Mouse (Mus musculus): Measurements from ENCODE around the gene Tanc1. TPM values are rescaled to one million over a fixed set of nuclear protein-coding genes. Genes with fewer than 3 reads are reported as not detected.
A peak's percentile ranks its signal among the peaks of the same experiment; 100 is the strongest.

The Tanc1 gene
- polyA plus RNA-seq, 1 experiment from 2014 or later: 4.9 TPM

DNA sequence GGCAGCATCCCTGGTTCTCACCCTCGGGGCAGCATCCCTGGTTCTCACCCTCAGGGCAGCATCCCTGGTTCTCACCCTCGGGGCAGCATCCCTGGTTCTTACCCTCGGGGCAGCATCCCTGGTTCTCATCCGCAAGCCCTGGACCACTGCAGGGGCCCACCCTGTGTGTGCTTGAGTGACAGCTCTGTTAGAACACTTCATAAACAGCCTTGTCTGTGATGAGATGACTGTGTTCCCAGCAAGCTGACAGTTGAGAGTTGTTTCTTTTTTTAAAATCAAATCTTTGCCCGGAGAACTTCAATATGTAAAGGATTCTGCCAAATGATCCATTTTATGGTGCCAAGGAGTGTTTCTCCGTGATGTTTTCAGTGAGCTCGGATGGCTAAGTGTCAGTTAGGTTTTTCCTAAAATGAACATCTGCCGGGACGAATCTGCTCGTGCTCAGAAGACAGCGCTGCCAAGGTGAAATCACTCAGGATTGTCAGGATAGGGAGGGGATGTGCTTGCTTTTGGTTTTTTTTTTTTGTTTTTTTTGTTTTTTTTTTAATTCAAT is 216.3 kb downstream of the Tanc1 start:
- Histone ChIP-seq H3K36me3 (ENCODE audit: control insufficient read depth, insufficient read depth, low read length) (no peaks in the 10 kb centered on the region), H3K27me3 (replicated peaks; ENCODE audit: control insufficient read depth, insufficient read depth, low read length) (no peaks in the 10 kb centered on the region), H3K27ac (ENCODE audit: low read depth, low read length) (no peak overlapping the region), H3K4me1 (ENCODE audit: control insufficient read depth, insufficient read depth, low read length) (peaks cover 16% of the 10 kb centered on the region), H3K9ac (ENCODE audit: low read length) (no peak overlapping the region), H3K4me3 (ENCODE audit: low read depth, low read length) (no peak overlapping the region), H3K9me3 (replicated peaks; ENCODE audit: control insufficient read depth, low read length) (no peaks in the 10 kb centered on the region), H3K4me2 (ENCODE audit: low read length) (no peak overlapping the region)
- WGBS: 61% methylated on average over 11 of the region's 11 CpGs
- DNase-seq (ENCODE audit: low spot score) (peak; percentile 54), ATAC-seq (peak; percentile 1; the same call in 1 of the 2 replicates)

DNA sequence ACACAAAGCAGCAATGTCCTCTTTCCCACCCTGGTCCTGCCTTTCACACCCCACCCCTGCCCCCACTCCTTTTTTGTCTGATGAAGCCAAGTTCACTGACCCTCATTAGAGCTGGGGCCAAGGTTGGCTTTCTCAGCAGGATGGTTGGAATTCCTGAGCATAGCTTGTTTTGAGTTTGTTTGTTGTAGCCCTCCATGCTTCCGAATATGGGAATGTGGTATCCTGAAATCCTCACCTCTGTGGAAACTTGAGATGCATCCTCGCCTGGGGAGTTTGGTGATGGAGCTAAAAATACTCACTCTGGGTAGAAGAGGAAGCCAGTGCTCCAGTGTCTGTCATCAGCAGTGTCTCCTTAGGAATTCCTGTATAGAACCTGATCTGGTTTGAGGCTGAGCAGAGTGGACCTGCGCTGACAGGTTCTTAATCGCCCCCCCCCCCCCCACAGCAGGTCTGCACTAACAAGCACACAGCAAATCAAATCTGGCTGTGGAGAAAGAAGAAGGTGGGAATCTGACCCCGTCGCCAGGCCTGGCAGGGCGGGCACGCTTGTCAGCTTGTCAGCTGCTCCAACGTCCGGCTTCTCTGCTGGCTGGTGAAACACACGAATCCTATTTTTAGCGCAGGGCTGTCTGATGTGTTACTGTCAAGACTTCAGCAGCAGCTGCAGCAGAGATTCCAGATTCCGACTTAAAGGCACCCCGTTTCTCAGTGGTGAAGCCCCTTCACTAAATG is 217.1 kb downstream of the Tanc1 start:
- peak overlapping the region; percentile 53 for H3K27ac ChIP-seq (ENCODE audit: low read depth, low read length)
- H3K9me3 ChIP-seq (replicated peaks; ENCODE audit: control insufficient read depth, low read length): no peaks in the 10 kb centered on the region
- no peaks in the 10 kb centered on the region for H3K36me3 ChIP-seq (ENCODE audit: control insufficient read depth, insufficient read depth, low read length)
- H3K27me3 ChIP-seq (replicated peaks; ENCODE audit: control insufficient read depth, insufficient read depth, low read length): no peaks in the 10 kb centered on the region
- H3K4me3 ChIP-seq (ENCODE audit: low read depth, low read length): no peak overlapping the region
- DNase-seq (ENCODE audit: low spot score) (peak; percentile 69), ATAC-seq (peak; percentile 35; the same call in 1 of the 2 replicates)
- peaks cover 16% of the 10 kb centered on the region for H3K4me1 ChIP-seq (ENCODE audit: control insufficient read depth, insufficient read depth, low read length)
- no peak overlapping the region for H3K4me2 ChIP-seq (ENCODE audit: low read length)
- 24% methylated on average over 14 of the region's 14 CpGs for WGBS
- no peak overlapping the region for H3K9ac ChIP-seq (ENCODE audit: low read length)

DNA sequence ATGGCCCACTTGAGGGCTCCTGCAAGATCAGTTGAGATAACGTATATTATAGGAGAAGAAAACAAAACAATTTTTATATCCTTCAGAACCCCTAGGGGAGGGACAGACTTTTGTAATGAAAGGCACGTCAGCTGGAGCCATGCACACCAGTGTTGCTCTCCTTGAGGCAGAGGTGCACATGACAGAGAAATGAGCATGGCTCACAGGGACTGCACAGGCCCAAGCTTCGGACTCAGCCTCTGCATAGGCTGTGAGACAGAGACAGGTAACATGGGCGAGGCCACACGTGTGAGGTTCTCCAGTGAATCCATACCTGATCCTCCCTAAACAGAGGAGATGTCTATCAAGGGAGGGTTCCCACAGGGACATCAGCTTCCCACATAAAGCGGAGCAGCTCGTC is 217.9 kb downstream of the Tanc1 start:
- DNase-seq (ENCODE audit: low spot score): no peak
- no peak overlapping the region for H3K9ac ChIP-seq (ENCODE audit: low read length)
- peaks cover 16% of the 10 kb centered on the region for H3K4me1 ChIP-seq (ENCODE audit: control insufficient read depth, insufficient read depth, low read length)
- no peak overlapping the region for H3K4me2 ChIP-seq (ENCODE audit: low read length)
- WGBS: 80% methylated on average over 7 of the region's 7 CpGs
- H3K27me3 ChIP-seq (replicated peaks; ENCODE audit: control insufficient read depth, insufficient read depth, low read length): no peaks in the 10 kb centered on the region
- no peaks in the 10 kb centered on the region for H3K9me3 ChIP-seq (replicated peaks; ENCODE audit: control insufficient read depth, low read length)
- H3K4me3 ChIP-seq (ENCODE audit: low read depth, low read length): no peak overlapping the region
- peak; percentile 1; the same call in 1 of the 2 replicates for ATAC-seq
- H3K27ac ChIP-seq (ENCODE audit: low read depth, low read length): peak overlapping the region; percentile 53; the same call in 1 of the 2 replicates
- H3K36me3 ChIP-seq (ENCODE audit: control insufficient read depth, insufficient read depth, low read length): no peaks in the 10 kb centered on the region

DNA sequence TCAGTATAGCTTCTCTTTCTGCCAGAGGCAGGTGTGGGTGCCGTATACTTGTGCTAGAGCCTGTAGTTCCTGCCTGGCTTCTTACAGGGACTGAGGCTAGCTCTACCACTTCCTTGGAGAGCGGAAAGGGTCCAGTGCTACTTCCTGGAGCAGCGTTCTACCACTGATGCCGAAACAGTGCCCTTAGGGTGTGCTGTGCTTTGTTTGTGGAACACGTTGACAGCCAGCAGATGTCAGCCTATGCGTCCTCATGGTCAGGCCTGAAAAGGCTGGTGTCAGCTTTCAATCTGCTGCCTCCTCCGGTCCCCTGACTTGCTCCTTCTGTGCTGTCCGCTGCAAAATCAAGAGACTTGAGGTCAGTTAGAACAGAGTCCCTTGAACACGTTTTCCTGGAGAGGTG is 218.3 kb downstream of the Tanc1 start:
- H3K4me1 ChIP-seq (ENCODE audit: control insufficient read depth, insufficient read depth, low read length): peaks cover 16% of the 10 kb centered on the region
- H3K27ac ChIP-seq (ENCODE audit: low read depth, low read length): no peak overlapping the region
- DNase-seq (ENCODE audit: low spot score) (peak; percentile 57), ATAC-seq (peak; percentile 27)
- H3K4me2 ChIP-seq (ENCODE audit: low read length): no peak overlapping the region
- no peaks in the 10 kb centered on the region for H3K9me3 ChIP-seq (replicated peaks; ENCODE audit: control insufficient read depth, low read length)
- no peaks in the 10 kb centered on the region for H3K36me3 ChIP-seq (ENCODE audit: control insufficient read depth, insufficient read depth, low read length)
- H3K9ac ChIP-seq (ENCODE audit: low read length): no peak overlapping the region
- H3K4me3 ChIP-seq (ENCODE audit: low read depth, low read length): no peak overlapping the region
- H3K27me3 ChIP-seq (replicated peaks; ENCODE audit: control insufficient read depth, insufficient read depth, low read length): no peaks in the 10 kb centered on the region
- 24% methylated on average over 9 of the region's 9 CpGs for WGBS

DNA sequence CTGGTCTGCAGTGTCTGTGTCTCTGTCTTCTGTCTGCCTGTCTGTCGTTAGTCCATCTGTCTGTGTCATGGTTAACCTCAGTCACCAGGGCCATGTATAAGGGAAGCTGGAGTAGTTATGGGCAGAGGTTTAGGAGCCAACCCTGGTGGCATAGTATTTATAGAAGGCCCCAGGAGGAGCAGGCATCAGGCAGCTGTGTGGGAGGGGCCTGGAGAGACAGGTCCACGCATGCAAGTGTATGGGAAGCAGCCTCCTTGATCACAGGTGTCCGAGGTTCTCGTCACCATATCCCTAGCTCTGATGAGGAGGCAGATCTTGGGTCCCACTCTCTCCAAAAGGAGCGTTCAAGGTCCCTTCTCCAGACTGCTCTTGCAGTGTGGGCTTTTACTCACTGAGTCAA is 219.1 kb downstream of the Tanc1 start:
- Histone ChIP-seq H3K27me3 (replicated peaks; ENCODE audit: control insufficient read depth, insufficient read depth, low read length) (no peaks in the 10 kb centered on the region), H3K4me3 (ENCODE audit: low read depth, low read length) (no peak overlapping the region), H3K4me2 (ENCODE audit: low read length) (no peak overlapping the region), H3K36me3 (ENCODE audit: control insufficient read depth, insufficient read depth, low read length) (peaks cover 4% of the 10 kb centered on the region; the same call in 1 of the 2 replicates), H3K4me1 (ENCODE audit: control insufficient read depth, insufficient read depth, low read length) (peaks cover 16% of the 10 kb centered on the region), H3K27ac (ENCODE audit: low read depth, low read length) (no peak overlapping the region), H3K9me3 (replicated peaks; ENCODE audit: control insufficient read depth, low read length) (no peaks in the 10 kb centered on the region), H3K9ac (ENCODE audit: low read length) (no peak overlapping the region)
- no peak for DNase-seq (ENCODE audit: low spot score)
- ATAC-seq: no peak
- 85% methylated on average over 5 of the region's 5 CpGs for WGBS

DNA sequence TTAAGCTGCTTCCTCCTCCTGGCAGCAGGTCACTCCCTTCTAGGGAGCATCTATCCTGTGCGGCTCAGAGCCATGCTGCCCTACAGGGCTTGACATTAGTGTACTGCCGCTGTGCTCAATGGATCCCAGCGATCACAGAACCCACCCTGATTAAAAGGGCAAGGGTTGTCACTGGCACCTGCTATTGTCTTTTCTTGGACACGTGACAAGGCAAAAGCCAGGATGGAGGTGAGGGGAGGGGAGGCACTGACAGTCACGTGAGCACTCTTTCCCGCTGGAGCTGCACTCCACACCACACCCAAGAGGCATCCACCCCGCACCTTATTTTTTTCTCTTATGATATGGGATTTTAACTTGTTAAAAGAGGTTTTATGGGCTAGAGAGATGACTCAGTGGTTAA is 220.0 kb downstream of the Tanc1 start:
- 76% methylated on average over 7 of the region's 7 CpGs for WGBS
- H3K36me3 ChIP-seq (ENCODE audit: control insufficient read depth, insufficient read depth, low read length): peaks cover 8% of the 10 kb centered on the region; the same call in 1 of the 2 replicates
- no peaks in the 10 kb centered on the region for H3K9me3 ChIP-seq (replicated peaks; ENCODE audit: control insufficient read depth, low read length)
- DNase-seq (ENCODE audit: low spot score) (no peak), ATAC-seq (no peak)
- no peaks in the 10 kb centered on the region for H3K27me3 ChIP-seq (replicated peaks; ENCODE audit: control insufficient read depth, insufficient read depth, low read length)
- H3K4me3 ChIP-seq (ENCODE audit: low read depth, low read length): no peak overlapping the region
- no peak overlapping the region for H3K9ac ChIP-seq (ENCODE audit: low read length)
- peaks cover 16% of the 10 kb centered on the region for H3K4me1 ChIP-seq (ENCODE audit: control insufficient read depth, insufficient read depth, low read length)
- H3K27ac ChIP-seq (ENCODE audit: low read depth, low read length): no peak overlapping the region
- H3K4me2 ChIP-seq (ENCODE audit: low read length): no peak overlapping the region

DNA sequence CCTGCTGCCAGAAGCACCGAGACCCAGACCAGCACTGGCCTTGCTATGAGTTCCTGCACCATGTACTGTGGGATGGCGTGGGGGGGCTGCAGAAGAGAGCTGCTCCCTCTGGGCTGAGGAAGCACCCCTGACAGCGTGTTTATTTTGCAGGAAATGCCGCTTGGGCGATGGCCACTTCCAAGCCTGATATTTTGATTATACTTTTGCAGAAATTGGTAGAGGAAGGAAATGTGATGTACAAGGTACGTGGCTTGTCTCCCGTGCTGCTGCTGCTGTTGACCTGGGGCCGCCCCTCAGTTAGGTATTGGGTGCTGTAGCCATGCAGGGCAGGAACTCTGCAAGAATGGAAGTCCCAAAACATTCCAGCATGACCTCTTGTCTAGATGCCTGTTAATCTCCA is 227.0 kb downstream of the Tanc1 start:
- Histone ChIP-seq H3K27ac (ENCODE audit: low read depth, low read length) (no peak overlapping the region), H3K9ac (ENCODE audit: low read length) (no peak overlapping the region), H3K4me2 (ENCODE audit: low read length) (no peak overlapping the region), H3K36me3 (ENCODE audit: control insufficient read depth, insufficient read depth, low read length) (peaks cover 15% of the 10 kb centered on the region; the same call in 1 of the 2 replicates), H3K4me1 (ENCODE audit: control insufficient read depth, insufficient read depth, low read length) (no peaks in the 10 kb centered on the region), H3K9me3 (replicated peaks; ENCODE audit: control insufficient read depth, low read length) (no peaks in the 10 kb centered on the region), H3K27me3 (replicated peaks; ENCODE audit: control insufficient read depth, insufficient read depth, low read length) (no peaks in the 10 kb centered on the region), H3K4me3 (ENCODE audit: low read depth, low read length) (no peak overlapping the region)
- DNase-seq (ENCODE audit: low spot score): no peak
- 94% methylated on average over 8 of the region's 8 CpGs for WGBS
- ATAC-seq: no peak

DNA sequence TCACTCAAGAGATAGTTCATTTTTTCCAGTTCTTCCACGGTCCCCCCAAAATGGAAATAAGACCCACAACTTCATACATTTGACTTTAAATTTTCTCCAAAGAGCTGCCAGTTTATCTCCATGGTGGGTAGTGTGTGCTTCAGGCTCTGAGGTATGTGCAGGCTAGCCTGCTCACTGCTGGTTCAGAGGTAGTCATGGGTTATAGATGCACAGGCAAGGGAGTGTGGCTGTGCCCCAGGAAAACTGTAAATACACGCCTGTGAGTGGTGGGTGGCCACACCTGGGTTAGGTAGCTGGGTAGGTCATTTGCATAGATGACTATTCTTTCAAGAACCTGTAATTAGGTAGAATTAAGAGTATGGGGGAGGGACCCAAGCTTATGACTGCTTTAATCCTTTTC is 227.9 kb downstream of the Tanc1 start:
- Histone ChIP-seq H3K9me3 (replicated peaks; ENCODE audit: control insufficient read depth, low read length) (no peaks in the 10 kb centered on the region), H3K4me1 (ENCODE audit: control insufficient read depth, insufficient read depth, low read length) (no peaks in the 10 kb centered on the region), H3K4me2 (ENCODE audit: low read length) (no peak overlapping the region), H3K4me3 (ENCODE audit: low read depth, low read length) (no peak overlapping the region), H3K27ac (ENCODE audit: low read depth, low read length) (0 out of 2 replicates have a peak overlapping the region, but pooled peaks have one; percentile 23), H3K9ac (ENCODE audit: low read length) (no peak overlapping the region), H3K27me3 (replicated peaks; ENCODE audit: control insufficient read depth, insufficient read depth, low read length) (no peaks in the 10 kb centered on the region), H3K36me3 (ENCODE audit: control insufficient read depth, insufficient read depth, low read length) (peaks cover 18% of the 10 kb centered on the region; the same call in 1 of the 2 replicates)
- peak; percentile 19; the same call in 1 of the 2 replicates for ATAC-seq
- no peak for DNase-seq (ENCODE audit: low spot score)
- WGBS: 68% methylated on average over 2 of the region's 2 CpGs

DNA sequence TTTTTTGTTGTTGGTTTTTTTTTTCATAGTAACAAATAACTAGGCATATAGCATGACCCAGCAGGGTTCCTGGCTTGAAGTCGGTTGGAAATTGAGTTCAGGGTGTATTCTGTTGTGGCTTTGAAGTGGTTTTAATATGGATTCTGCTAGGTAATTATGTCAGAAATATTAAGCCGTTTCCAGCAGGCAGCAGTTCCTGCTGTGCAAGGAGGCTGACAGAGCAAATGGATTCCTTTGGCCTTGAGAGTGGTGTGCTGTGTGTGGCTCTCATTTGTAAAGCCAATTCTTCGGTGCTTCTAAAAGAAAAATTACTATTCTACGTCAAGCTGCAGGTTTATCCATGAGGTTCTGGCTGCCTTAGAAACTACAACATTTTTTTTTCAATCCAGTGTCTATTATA is 228.3 kb downstream of the Tanc1 start:
- 0 out of 2 replicates have a peak overlapping the region, but pooled peaks have one; percentile 44 for H3K27ac ChIP-seq (ENCODE audit: low read depth, low read length)
- no peak for ATAC-seq

More for the DNA sequence above, 228.3 kb downstream of the Tanc1 start:
- no peak overlapping the region for H3K4me2 ChIP-seq (ENCODE audit: low read length)
- no peak overlapping the region for H3K9ac ChIP-seq (ENCODE audit: low read length)
- H3K36me3 ChIP-seq (ENCODE audit: control insufficient read depth, insufficient read depth, low read length): peaks cover 20% of the 10 kb centered on the region; the same call in 1 of the 2 replicates
- WGBS: 20% methylated on average over 4 of the region's 4 CpGs
- H3K27me3 ChIP-seq (replicated peaks; ENCODE audit: control insufficient read depth, insufficient read depth, low read length): no peaks in the 10 kb centered on the region
- no peaks in the 10 kb centered on the region for H3K9me3 ChIP-seq (replicated peaks; ENCODE audit: control insufficient read depth, low read length)
- H3K4me3 ChIP-seq (ENCODE audit: low read depth, low read length): no peak overlapping the region
- DNase-seq (ENCODE audit: low spot score): peak; percentile 58
- H3K4me1 ChIP-seq (ENCODE audit: control insufficient read depth, insufficient read depth, low read length): no peaks in the 10 kb centered on the region

Data from forebrain, embryonic 14.5 days (tissue).